Mouse (Mus musculus) regulatory T cell (primary cell): ENCODE data around the gene Dnajb9.
"Not testable (repeated sequence)": the region's sequence is repeated elsewhere in the genome, so short reads cannot be mapped to it uniquely, and the experiment has no call there.

ENCODE experiments used
- in situ Hi-C: fragments of 300-600 bp; cut with MboI, MseI; formaldehyde crosslinking; loops from one replicate; pipeline ENCODE4 v1.15.1; 2025; ENCODE audit warnings: high pct_unique_total_duplicates

Gene Dnajb9

DNA sequence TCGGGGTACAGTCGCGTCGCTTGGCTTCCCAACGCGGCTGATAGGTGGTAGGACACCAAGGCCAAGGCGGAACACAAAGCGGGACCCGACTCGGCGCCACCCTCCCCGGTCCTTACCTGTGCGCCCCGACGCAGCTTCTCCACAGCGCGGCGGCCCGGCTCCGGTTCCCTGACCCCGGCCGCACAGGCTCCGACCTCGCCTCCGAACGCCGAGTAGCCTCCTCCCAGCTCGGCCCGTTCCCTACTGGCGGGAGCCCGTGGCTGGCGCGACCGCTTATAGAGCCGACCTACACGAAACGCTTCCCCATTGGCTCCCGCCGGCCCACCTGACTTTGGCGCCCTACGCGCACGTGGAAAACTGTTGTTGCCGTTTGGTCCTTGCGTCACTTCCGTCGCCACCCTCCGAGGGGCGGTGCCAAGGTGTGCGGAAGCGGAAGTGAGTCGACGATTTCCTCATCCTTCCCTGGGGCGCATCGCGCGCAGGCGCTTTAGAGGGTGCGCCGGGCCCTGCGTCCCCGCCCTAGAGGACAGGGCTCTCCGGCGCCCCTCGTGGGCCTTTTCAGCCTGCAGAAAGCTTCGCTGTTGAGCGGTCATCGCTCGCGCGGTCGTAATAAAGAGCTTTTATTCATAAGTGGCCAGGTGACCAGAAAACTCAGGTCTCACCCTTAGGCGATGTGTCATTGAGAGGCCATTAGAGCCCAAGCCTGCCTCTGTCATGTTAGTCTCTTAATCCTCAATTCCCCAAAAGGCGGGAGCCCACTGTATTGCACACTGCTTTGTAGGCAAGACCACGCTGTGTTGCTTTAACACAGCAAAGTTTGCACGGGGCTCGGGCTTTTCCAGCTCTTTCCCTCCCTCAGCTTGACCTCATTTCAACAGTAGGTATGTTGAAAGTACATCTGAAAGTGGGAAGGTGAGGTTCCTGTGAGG is at the start of gene Dnajb9:
Dnajb9 (minus strand) TSS at position 503 of the 929 bp plus-strand sequence.
- in situ Hi-C loops: loop anchor here (10.0 kb wide), 1 partner anchor 65 kb away; no protein-coding TSS in a partner anchor

DNA sequence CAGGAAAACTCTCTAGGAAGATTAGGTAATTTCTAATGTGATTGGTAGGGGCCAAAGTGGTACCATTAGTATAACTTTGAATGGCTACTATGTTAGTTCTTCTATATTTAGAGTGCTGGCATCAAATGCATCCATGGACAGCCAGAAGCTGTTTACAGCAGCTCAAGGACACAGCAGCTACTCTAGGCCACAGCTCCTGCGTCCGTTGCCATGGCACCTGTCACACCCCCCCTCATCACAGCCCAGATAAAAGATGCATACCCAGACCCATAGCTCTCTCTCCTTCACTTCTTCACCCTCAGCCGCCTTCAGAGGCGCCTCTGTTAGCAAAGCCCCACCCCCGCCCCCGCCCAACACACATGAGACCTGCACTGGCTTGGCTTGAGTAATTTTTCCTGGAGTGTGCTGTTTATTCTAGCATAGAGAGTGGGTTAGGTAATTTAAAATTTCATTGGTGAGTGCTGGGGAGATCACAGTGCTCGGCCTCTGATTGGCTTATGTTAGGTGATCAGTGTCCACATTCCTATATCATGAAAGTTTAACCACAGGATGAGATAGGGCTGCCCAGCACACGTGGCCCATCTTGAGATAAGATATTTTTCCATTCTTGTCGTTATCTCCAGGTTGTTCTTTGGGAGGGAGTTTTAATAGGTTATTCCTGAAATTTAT is 38.3 kb upstream of the Dnajb9 start:
- in situ Hi-C loops: no loop called here

DNA sequence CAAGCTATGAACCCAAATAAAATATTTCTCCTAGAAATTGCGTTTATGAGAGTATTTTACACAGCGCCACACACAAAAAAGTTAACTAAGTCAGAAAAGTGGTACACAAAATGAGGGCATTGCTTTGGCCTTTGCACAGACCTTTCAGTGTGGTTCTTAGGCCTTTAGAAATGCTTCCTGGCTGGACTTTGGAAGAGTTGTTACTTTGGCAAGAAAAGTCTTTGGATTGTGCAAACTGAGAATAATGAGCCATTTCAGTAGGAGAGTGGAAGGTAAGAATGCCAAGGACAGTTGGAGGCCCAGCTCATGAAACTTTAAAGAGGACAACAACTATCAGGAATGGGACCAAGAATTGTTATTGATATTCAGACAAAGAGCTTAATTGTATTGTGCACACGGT is 35.6 kb upstream of the Dnajb9 start:
- in situ Hi-C loops: no loop called here

DNA sequence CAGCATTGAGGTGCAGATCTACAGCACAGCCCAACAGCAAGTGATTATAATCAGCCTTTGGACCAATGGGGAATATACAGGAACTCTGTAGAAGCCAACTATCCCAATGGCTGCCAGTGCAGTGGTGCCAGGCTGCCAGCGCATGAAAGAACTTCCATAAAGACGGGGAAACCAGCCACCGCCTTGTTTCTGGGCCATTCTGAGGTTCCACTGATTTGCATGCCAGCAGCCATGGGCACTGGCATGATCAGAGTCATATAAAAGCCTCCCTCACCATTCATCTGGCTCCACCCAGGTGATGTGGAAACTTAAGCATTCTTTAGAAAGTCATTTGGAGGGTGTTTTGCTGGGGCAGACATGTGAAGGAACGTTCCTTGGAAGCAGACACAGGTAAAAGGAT is 32.3 kb upstream of the Dnajb9 start:
- in situ Hi-C loops: no loop called here

DNA sequence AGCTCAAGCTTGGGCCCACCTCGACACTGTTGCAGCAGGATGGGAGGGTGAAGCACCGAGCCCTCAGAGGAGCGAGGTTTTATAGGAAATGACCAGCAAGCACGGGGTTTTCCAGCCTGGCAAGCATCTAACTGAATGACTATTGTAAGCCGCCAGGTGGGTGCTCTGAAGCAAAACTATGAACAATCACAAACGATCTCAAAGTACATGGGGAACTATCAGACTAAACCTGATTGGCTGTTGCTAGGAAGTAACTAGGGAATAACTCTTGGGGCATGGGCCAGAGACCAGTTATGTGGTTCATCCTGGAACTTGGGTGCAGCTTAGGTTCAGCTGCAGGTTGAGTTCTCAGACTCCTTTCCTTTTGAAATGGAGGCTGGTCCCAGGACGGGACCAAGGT is 31.0 kb upstream of the Dnajb9 start:
- in situ Hi-C loops: no loop called here

DNA sequence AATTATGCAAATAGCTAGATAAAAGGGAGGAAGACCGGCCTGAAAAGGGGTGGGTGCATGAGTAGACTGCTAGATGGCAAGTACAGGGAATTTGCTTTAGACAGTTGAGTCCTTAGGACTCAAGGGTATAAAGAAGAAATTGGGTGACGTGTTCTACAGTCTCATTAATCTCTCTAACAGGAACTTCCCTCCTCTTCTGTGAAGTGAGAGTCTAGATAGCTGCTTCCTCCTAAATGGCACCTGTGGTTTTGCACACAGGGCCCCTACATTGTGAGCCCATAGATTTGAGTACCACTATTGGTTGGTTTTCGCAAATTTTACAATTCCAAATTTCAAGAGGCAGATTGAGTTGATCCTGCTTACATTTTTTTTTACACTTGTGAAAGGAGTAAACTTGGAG is 14.5 kb upstream of the Dnajb9 start:
- in situ Hi-C loops: no loop called here

DNA sequence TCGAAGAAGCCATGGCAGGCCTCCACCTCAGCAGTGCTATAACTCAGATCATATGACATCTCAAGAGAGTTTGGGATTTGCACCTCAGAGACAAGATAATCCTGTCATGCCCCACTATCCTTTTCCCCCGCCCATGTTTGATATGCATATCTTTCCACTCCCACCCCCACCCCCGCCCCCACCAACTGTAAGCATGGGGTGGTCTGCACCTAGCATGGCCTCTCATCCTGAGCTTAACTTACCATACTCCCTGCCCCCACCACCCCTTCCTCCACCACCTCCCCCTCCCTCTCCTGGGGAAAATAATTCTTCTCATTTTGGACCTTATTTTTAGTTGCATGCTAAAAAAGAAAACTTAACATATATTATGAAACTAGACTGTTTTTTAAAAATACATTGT is 12.9 kb upstream of the Dnajb9 start:
- in situ Hi-C loops: no loop called here

DNA sequence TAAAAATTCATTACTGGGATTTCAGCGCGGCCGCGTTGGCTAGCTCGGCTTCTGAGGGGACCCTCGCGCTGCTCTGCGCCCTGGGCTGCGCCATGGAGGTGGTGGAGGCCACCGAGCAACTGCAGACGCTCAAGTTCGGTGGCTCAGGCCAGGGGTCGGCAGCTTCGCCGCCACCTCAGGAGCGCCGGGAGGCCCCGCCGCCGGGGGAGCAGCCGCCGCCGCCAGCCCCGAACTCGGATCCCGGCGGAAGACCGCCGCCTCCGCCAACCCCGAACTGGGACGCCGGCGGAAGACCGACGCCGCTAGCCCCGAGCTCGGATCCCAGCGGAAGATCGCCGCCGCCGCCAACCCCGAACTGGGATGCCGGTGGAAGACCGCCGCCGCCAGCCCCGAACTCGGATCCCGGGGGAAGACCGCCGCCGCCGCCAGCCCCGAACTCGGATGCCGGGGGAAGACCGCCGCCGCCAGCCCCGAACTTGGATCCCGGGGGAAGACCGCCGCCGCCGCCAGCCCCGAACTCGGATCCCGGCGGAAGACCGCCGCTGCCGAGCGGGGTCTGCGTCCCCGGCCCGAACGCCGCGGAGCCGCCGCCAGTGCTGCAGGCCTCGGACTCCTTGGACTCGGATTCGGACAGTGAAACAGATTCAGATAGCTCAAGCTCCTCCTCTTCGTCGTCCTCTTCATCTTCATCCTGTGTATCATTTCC is 11.7 kb upstream of the Dnajb9 start:
- in situ Hi-C loops: no loop called here

DNA sequence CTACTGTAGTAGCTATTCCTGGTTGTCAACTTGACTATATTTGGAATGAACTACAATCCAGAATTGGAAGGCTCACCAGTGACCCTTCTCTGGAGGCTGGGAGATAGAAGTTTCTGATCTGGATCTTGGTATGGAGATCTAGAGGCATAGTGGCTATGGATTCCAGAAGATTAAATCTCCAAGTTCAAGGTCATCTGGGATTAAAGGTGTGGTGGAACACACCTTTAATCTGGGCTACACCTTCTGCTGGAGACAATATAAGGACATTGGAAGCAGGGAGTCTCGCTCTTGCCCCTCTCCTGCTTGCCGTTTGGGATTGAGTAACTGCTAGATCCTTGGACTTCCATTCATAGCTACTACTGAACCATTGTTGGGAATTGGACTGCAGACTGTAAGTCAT is 10.9 kb upstream of the Dnajb9 start, which contains the start of gene Pnpla8:
Pnpla8 (plus strand) TSS at position 301 of the 400 bp plus-strand sequence.
- in situ Hi-C loops: not testable (repeated sequence)

DNA sequence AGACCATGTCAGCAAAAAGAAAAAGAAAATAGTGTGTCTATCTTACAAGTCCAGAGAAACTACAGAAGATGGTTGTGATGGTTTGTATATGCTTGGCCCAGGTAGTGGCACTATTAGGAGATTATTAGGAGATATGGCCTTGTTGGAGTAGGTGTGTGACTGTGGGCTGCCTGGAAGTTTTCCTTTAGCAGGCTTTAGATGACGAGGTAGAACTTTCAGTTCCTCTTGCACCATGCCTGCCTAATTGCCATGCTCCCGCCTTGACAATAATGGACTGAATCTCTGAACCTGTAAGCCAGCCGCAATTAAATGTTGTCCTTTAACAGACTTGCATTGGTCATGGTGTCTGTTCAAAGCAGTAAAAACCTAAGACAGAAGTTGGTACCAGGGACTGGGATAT is 1.4 kb upstream of the Dnajb9 start:
- in situ Hi-C loops: no loop called here

DNA sequence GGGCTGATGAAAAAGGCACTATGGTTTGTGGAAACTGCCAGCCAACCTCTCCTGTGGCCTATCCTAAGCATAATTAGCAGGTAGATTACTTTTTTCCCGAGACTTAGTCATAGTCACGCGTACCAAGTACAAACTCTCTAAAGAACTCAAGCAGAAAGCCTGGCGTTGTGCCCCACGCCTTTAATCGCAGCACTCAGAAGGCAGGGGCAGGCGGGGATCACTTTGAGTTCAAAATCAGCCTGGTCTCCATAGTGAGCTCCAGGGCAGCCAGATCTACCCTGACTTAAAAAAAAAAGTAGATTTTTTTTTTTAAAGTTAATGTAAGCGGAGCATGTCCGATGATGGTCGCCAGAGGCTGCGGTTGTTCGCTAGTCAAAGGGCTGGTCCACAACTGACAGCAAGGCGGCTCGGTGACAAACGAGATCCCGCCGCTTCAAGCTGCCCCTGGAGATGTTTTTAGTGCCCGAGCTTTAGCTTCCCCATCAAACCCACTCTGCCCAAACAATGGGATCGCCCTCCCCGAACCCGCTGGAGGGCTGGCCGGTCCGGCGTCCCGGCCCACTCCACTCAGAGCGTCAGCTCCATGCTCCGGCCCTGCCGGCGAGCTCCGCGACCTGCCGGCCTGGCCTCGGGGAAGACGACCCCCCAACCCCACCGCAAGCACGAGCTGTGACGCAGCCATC is 844 bp downstream of the Dnajb9 start:
- in situ Hi-C loops: loop anchor here (10.0 kb wide), 1 partner anchor 66 kb away; no protein-coding TSS in a partner anchor

DNA sequence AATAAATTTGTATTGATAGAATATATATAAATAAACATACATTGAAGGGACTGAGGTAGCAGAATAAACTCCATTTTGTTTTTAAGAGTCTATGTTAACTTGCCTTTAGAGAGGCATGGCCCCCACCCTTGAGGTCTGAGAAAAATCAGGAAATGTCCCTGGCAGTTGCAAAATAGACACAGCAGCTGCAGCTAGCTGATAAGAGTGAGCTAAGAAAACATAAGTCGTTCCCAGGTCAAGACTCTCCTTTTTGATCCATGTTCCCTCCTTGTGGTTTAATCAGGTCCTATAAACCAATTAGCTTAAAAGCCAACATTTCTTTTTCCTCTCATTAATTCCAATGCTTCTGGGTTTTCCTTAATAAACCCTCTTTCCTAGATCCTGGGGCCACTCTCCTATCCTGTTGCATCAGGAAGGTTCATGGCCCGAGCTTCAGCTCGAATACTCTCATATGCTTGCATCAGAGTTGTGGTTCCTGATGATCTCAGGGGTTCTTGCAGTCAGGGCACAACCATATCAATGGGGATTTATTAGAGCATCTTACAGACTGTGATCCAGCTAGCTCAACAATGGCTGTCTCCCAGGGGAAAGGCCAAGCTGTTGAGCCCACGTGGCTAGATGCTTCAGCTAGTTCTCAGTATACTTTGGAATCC is 12.1 kb downstream of the Dnajb9 start:
- in situ Hi-C loops: no loop called here

DNA sequence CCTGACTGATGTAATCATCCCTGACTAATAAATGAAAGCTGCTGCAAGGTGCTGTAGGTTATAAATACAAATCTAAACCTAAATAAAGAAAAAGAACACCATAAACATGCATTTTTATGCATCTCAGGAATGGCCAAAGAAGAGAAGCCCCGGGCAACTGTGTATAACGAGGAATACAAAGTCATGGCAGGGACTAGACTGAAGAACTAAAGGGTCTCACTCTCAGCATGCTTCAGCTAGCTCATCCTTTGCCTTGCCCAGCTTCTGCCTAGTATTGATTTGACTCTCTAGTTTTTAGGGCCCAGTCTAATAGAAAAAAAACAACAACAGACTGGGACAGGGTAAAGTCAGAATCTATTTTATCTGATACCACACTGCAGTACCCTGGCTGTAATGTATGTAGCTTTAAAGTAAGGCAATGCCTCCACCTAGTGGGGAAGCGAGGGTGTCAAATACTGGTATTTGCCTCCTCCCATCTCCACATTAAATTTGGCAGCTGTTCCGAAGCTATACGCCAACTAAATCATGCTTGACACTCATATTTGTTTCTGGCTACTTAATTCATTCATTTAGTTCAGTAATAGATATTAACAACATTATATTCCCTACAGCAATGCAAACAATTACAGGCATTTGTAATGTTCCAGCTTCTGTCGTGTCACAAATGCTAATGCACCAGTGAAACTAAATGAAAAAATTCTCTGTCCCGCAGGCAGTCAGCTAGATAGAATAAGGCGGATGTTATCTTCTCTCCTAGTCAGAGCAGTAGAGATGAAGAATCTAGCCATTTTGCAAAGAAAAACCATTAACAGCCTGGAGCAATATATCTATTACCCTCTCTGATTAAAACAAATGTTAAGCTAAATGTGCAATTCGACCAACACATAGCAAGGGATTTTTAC is 28.8 kb downstream of the Dnajb9 start:
- in situ Hi-C loops: no loop called here

DNA sequence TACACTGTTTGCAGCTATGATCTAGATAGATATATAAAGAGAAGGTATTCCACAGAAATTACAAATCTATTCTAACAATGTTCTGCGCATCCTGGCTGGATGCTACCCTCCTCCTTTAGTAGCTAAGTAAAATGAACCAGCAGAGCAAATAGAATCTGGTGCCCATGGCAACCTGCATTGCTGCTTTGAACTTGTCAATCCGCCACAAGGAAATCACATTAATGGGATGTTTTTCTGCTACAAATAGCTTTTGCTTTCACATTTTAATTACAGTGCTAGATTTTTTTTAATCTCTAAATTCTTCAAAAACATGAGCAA is 33.1 kb downstream of the Dnajb9 start:
- in situ Hi-C loops: no loop called here

DNA sequence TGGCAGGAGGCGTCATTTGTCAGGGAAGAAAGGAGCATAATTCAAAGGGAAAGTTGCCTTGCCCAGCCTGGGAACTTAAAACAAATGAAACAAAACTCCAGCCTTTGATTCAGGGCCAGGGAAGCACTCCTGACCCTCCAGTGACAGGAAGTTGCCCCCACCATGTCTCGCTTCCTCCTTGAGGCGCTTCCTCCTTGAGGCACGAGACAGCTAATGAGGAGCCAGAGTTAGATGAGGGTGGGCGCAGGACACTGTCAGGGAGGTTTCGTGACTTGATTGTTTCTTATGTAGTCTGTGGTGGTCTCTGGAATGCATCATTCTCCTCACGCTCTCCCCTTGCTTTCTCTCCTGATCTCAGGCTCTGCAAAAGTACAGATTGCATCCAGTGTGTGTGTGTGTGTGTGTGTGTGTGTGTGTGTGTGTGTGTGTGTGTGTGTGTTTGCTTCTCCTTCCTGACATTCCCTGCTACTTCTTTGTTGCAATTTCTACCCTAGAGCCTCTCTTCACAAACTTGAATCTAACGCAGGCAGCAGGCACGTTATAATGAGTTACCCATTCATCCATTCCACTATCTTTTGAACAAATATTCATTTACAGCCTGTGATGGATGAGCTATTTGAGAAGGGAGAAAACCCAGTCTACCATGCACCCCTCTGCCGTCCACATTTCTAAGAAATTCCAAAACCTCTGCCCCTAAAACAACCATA is 33.6 kb downstream of the Dnajb9 start:
- in situ Hi-C loops: no loop called here

DNA sequence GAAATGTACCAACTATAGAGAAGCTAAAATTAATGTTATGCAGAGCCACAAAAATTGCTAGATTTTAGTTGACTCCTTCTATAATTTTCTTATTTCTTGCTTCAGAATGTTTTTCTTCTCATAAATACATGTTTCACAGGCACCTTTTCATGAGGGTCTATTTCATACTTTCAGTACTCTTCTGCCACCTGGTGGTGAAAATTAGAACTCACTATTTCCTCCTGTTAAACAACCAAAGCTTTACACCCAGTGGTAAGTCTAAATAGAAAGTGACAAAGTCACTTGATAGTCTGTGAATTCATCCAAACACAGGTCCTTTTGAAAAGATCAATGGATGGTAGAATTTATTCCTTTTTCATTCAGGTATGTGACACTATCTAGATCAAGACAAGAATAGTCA is 43.2 kb downstream of the Dnajb9 start:
- in situ Hi-C loops: no loop called here

DNA sequence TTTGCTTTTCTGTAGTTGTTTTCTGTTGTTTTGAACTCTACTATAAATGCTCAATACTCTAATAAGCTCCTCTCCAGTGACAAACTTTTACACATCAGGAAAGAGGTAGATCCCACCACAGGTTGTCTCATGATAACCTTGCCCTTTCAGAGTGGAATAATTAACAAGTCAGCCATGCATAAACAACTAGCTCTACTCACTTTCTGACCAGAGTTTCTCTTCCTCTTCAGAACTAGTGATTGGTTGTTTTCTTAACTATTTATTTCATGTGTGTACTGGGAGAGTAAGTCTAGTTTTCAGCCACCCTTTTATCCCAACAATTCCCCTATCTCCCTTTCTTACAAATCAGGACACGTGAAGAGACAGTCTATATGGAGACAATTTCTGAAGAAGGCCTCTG is 50.8 kb downstream of the Dnajb9 start:
- in situ Hi-C loops: no loop called here
